Mouse (Mus musculus) neutrophil, adult 83 days (primary cell): ENCODE data around the gene Dync1i2. TPM values are rescaled to one million over a fixed set of nuclear protein-coding genes. Genes with fewer than 3 reads are reported as not detected.

Source experiments
- total RNA-seq, 2 experiments: library from RNA; stranded (reverse); gene quantifications; one replicate each; pipeline ENCODE4 v1.2.4; 2023

The Dync1i2 gene
- total RNA-seq = 10 to 100 TPM; 76.9 to 79.2 TPM

GRCm38 (mm10) chr2:71211591-71212359, at the start of gene Dync1i2:
TSS of gene Dync1i2 (plus strand) at chr2:71211706.

Other genes with a start within 250 kb of the Dync1i2 start
- 10 to 100 TPM in 1 of 2 experiments, 1 to 10 TPM in 1; 9.5 to 10.5 TPM for gene Dcaf17, start 156.4 kb upstream of the Dync1i2 start, total RNA-seq
- 1 to 10 TPM; 7.2 to 8.2 TPM for gene Mettl8, start 156.1 kb upstream of the Dync1i2 start, total RNA-seq
- under 1 TPM; 0.11 to 0.15 TPM for gene Cybrd1, start 93.8 kb upstream of the Dync1i2 start, total RNA-seq
- 10 to 100 TPM; 58.5 to 67.3 TPM for gene Slc25a12, start 156.0 kb downstream of the Dync1i2 start, total RNA-seq
- gene Hat1, start 177.3 kb downstream of the Dync1i2 start, total RNA-seq = 10 to 100 TPM; 38.9 to 45.3 TPM
- 10 to 100 TPM; 10.2 to 12.6 TPM for gene Metap1d, start 241.6 kb downstream of the Dync1i2 start, total RNA-seq